Mouse (Mus musculus) adrenal gland, postnatal 10 days (tissue): Measurements from ENCODE around the gene Zfp444. TPM values are rescaled to one million over a fixed set of nuclear protein-coding genes. Genes with fewer than 3 reads are reported as not detected.

Source experiments
- DNase-seq: peaks from one replicate; pipeline ENCODE4 v3.0.0; 2021; ENCODE audit warnings: mixed read lengths
- long read RNA-seq, 2 experiments: library from polyadenylated mRNA; stranded (forward); transcript quantifications; one replicate each; pipeline ENCODE4 v2.0.0; 2021
- total RNA-seq, 2 experiments: library from RNA; stranded (reverse); gene quantifications; 2 replicates each; pipeline ENCODE4 v1.2.3; 2021

Gene Zfp444
- total RNA-seq = 10 to 100 TPM; 26.4 to 27.9 TPM
- long read RNA-seq, experiment 1, transcript Zfp444-203 (5 exons, 1,648 nt) = minor isoform, 10 of 30 reads
- long read RNA-seq, experiment 1, transcript Zfp444-201 (4 exons, 2,467 nt) = major isoform, 13 of 30 reads
- long read RNA-seq, experiment 1, partial matches to known transcripts = 1 of 30 reads
- long read RNA-seq, experiment 1, other reads (novel, unspliced or antisense) = 6 of 30 reads
- long read RNA-seq, experiment 2, transcript Zfp444-203 (5 exons, 1,648 nt) = minor isoform, 11 of 29 reads
- long read RNA-seq, experiment 2, transcript Zfp444-201 (4 exons, 2,467 nt) = major isoform, 12 of 29 reads
- long read RNA-seq, experiment 2, partial matches to known transcripts = 1 of 29 reads
- long read RNA-seq, experiment 2, other reads (novel, unspliced or antisense) = 5 of 29 reads

GRCm38 (mm10) chr7:6172006-6172649 lies at the start of gene Zfp444:
Zfp444 (plus strand) TSS chr7:6172226.
- peak; percentile 98 for DNase-seq

- peak; percentile 85 for DNase-seq
Measured at GRCm38 (mm10) chr7:6126690-6127448, 45.2 kb upstream of the Zfp444 start.

GRCm38 (mm10) chr7:6130346-6130745 lies 41.7 kb upstream of the Zfp444 start:
- DNase-seq = no peak

GRCm38 (mm10) chr7:6132646-6133045 lies 39.4 kb upstream of the Zfp444 start:
- no peak for DNase-seq

DNA sequence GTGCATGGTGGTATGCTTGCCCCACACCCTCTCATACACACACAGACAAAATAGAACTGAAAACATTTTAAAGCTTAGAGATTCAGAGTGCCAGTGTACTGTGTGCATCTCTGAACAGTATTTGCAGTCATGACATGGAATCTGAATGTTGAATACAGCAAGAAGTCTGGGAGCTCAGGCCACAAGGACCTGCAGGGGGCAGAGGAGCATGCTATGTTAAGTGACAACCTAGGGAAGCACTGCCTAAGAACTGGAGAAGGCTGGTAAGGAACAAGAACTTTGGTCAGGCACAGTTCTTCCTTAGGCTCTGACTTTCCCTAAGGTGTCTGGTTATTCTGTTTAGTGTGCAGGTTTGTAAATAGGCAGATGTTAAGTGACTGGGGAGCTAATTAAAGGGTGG lies 35.5 kb upstream of the Zfp444 start:
- DNase-seq = no peak

- DNase-seq = no peak
Measured at GRCm38 (mm10) chr7:6139295-6139694, 32.7 kb upstream of the Zfp444 start.

GRCm38 (mm10) chr7:6143991-6144531 lies 28.0 kb upstream of the Zfp444 start:
- no peak for DNase-seq

- DNase-seq = no peak
Measured at GRCm38 (mm10) chr7:6145423-6146188, 26.4 kb upstream of the Zfp444 start.

DNA sequence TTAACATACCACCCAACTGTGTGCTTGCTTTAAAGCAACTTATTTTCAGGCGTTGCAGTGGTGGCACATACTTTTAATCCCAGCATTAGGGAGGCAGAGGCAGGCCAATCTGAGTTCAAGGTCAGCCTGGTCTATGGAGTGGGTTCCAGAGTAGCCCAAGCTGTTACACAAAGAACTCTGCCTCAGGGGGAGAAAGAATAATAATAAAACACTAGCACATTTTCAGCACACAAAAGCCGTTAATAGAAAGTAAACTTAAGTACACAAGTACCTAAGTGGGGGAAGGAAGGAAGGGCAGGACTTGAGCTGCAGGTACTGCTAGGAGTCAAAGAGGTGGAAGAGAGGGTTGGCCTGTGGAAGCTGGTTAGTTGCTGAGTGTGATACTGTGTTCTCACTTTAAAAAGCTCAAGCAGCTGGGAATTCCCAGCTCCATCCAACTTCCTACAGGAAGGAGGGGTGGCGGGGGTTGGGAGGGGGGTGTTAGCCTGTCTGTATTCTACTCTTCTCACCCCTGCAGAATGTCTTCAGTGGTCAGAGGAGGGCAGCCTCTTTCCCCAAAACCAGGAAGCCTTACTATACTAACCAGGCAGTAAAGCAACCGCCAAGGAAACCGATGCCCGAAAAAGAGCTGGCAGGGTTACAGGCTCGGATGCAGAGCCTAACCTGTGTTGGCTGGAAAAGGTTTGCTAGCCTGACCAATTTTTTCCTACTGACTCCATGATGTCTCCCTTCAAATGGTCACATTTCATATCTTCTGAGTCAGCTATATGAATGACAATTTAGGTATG lies 25.6 kb upstream of the Zfp444 start:
- no peak for DNase-seq

GRCm38 (mm10) chr7:6146982-6147325 lies 25.1 kb upstream of the Zfp444 start:
- peak; percentile 70 for DNase-seq

DNA sequence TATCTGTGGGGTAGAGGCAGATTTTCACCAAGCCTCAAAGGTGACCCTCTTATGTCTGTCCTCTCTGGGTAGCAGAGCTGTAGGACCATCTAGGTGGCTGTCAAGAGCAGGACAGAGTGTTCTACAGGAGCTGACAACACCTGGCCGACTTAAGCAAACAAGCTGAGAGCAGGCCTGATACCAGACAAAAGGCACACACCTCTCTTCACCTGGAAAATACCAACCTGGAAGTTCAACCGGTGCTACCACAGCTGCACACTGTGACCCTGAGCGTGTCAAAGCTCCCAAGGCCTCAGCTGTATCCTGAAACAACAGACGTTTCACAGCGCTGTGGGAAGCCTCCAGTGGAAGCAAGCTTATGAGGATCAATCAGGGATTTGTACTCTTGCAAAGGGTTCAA lies 24.3 kb upstream of the Zfp444 start:
- DNase-seq = no peak

GRCm38 (mm10) chr7:6151266-6151665 lies 20.8 kb upstream of the Zfp444 start:
- DNase-seq = peak; percentile 56

DNA sequence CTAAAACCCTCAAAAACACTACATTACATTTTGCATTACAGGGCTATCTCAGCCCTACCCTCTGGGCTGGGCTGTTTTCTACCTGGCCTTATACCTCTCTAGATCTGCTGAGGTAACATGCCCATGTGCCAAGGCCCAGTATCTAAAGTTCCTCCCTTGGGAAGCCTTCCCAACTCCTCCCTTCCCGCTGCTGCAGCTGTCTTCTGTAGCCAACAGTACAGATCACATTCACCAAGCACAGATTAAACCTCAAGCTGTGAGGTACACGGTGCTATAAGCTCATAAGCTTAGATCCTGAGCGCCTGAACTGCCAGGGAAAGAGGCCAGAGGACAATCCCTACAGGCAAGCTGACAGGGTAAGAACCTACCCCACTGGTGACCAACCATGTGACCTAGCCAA lies 20.0 kb upstream of the Zfp444 start:
- no peak for DNase-seq

DNA sequence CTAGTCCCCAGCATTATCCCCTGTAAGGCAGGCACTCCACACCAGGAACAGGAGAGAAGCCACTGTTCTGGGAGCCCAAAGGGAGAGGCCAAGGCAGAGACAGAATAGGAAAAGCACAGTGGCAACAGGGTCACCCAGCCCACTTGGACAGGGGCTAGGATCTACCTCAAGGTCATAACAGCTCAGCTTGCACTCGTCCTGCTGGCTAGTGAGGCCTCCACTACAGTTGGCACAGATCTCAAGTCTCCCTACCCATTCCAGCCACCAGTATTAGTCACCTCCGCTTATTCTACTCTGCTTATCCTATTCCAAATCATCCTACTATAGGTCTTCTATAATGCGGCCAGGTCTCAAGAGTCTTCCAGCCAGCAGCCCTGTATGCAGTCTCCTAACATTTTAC lies 18.9 kb upstream of the Zfp444 start:
- DNase-seq = peak; percentile 56

GRCm38 (mm10) chr7:6154164-6154563 lies 17.9 kb upstream of the Zfp444 start:
- DNase-seq = peak; percentile 42

DNA sequence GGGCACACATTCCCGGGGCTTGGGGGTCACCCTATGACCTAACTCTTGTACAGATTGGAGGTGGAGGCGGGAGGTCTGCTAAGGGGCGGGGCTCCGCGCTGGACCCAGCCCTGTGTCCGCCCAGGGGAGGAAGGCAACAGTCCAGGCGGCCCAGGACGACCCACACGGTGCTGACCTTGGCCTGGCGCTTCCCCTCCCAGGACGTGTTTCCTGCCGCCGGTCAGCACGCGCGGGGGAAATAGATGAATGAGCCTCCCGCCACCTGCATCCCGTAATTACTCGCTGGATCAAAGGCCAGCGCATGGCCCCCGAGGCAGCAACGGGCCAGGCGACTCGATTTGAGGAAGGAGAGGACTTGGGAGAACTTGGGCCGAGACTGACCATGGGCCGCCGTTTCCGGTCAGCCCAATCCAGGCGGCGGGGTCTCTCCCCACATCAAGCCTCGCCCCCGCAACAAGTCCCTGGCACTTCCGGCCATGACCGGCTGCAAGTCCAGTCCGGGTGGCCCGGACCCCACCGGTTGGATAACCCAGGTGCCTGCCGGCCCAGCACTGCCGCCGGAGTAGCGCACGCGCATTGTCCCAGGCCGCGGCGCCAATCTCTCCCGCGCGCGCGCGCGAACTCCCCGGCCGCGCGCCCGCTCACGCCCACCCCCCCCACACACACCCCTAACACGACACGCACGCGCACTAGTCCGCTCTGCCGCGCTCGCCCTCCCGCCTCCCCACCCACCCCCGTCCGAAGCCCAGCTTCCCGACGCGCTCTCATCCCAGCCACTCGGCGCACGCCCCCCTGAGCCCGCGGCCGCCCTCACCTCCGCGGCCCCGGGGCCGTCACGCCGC lies 16.8 kb upstream of the Zfp444 start:
- DNase-seq = peak; percentile 93

DNA sequence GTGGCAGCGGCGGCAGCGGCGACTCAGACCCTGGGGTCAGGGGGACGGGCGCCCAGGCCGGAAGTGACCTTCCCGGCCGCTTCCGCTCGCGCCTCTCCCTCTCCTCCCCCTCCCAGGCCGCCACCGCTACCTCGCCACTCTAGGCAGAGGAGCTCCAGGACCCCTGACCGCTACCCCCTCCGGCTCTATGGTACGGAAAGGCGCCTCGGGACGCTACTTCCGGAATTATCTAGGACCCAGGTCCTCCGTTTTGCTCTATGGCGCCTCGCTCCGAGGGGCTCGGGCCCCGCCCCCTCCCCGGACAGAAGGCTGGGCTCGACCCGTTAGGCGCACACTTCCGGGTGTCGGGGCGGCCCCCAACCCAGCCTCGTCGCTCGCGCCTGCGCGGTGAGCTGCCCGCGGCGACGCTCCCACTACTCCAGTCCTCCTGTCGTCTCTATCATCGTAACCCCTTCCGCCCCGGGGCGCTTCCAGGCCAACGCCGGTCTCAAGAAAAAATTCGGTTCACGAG lies 16.1 kb upstream of the Zfp444 start, which contains the start of gene Zfp787:
Gene Zfp787 (minus strand): TSS at position 97 of the 511 bp plus-strand sequence.
- peak; percentile 98 for DNase-seq

- DNase-seq = no peak
Measured at GRCm38 (mm10) chr7:6156901-6157472, 15.0 kb upstream of the Zfp444 start.

- DNase-seq = no peak
Measured at GRCm38 (mm10) chr7:6157479-6157878, 14.5 kb upstream of the Zfp444 start.

DNA sequence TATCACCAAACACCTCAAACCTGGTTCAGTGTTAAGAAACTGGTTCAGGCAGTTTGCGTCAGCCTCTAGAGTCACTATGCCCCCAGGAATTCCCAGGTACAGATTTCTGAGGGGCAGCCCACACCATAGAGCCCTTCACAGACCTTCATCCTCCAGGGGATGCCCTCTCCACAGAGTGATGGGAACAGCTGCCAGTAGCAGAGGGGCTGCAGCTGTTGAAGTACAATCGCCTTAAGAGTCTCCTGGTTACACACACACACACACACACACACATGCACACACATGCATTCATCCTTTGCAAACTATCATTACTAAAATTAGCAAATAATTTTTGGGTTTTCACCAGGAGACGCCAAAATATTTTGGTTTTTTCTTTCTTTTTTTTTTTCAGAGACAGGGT lies 12.4 kb upstream of the Zfp444 start:
- DNase-seq = no peak
